Mouse (Mus musculus) liver, embryonic 11.5 days (tissue): ENCODE measurements at regions not wholly inside any gene's neighbourhood (a gene's known extent, or its start where the extent isn't known, plus 50 kb on each side); places are given as distances from the start of the nearest gene placed in this dataset.

Experiments used
- ATAC-seq: fragments of 200-750 bp; cut with Nextera tagmentation; replicated peaks from 2 replicates; pipeline ENCODE4 v1.8.0; 2017; ENCODE audit warnings: moderate number of reproducible peaks, mild to moderate bottlenecking, moderate TSS enrichment, moderate library complexity; ENCODE audit not compliant: low FRiP score
- DNase-seq: peaks from one replicate; pipeline ENCODE4 v3.0.0-alpha.2; 2017; ENCODE audit warnings: low spot score
- H3K27ac ChIP-seq: fragments of 300-500 bp; sonication (generic); 2 replicates; pipeline ENCODE4 v1.5.1; 2014; ENCODE audit warnings: mild to moderate bottlenecking, low read depth, low read length, control low read depth
- H3K27me3 ChIP-seq: fragments of 300-500 bp; sonication (generic); replicated peaks from 2 replicates; pipeline ENCODE4 v1.6.1; 2014; ENCODE audit warnings: low read length, mixed read lengths; ENCODE audit not compliant: control insufficient read depth, insufficient read depth
- H3K36me3 ChIP-seq: fragments of 300-500 bp; sonication (generic); 2 replicates; pipeline ENCODE4 v1.6.1; 2014; ENCODE audit warnings: mild to moderate bottlenecking, low read length, moderate library complexity, mixed read lengths; ENCODE audit not compliant: control insufficient read depth, insufficient read depth
- H3K4me1 ChIP-seq: fragments of 300-500 bp; sonication (generic); replicated peaks from 2 replicates; pipeline ENCODE4 v1.6.1; 2014; ENCODE audit warnings: low read length, mixed read lengths; ENCODE audit not compliant: control insufficient read depth, insufficient read depth
- H3K4me2 ChIP-seq: fragments of 300-500 bp; sonication (generic); 2 replicates; pipeline ENCODE4 v1.6.1; 2014; ENCODE audit warnings: mild to moderate bottlenecking, control low read depth, moderate library complexity
- H3K4me3 ChIP-seq: fragments of 300-500 bp; sonication (generic); 2 replicates; pipeline ENCODE4 v1.5.1; 2014; ENCODE audit warnings: low read depth, low read length, control low read depth
- H3K9ac ChIP-seq: fragments of 300-500 bp; sonication (generic); 2 replicates; pipeline ENCODE4 v1.6.1; 2014; ENCODE audit warnings: low read depth, low read length, control low read depth
- H3K9me3 ChIP-seq: fragments of 300-500 bp; sonication (generic); 2 replicates; pipeline ENCODE4 v1.6.1; 2016; ENCODE audit warnings: low read length, inconsistent platforms, mixed read lengths; ENCODE audit not compliant: control insufficient read depth
- WGBS: fragments of 180-500 bp; shearing (Covaris S2); extraction: QIAGEN DNeasy Blood & Tissue Kit; methylation state at CpG from one replicate; pipeline ENCODE4 v1.1.7; 2014; 5-methylcytosine and 5-hydroxymethylcytosine counted together

GRCm38 (mm10) chr13:34395010-34395409, 50.0 kb upstream of the Slc22a23 start:
- Histone ChIP-seq H3K4me3 (no peak overlapping the region), H3K27ac (no peak overlapping the region), H3K4me1 (peaks cover 12% of the 10 kb centered on the region), H3K36me3 (no peaks in the 10 kb centered on the region), H3K4me2 (no peak overlapping the region), H3K9ac (no peak overlapping the region), H3K27me3 (no peaks in the 10 kb centered on the region), H3K9me3 (no peaks in the 10 kb centered on the region)
- WGBS, result 68% methylated on average over 1 of the region's 1 CpGs
- no peak for DNase-seq
- ATAC-seq, result no peak
